9 mouse cellular contexts compared by ENCODE assay signal in genomic region chr11:120307566-120308430, GRCm38 (mm10). TPM values are rescaled to one million over a fixed set of nuclear protein-coding genes. Genes with fewer than 3 reads are reported as not detected.
DNase-seq lines count a peak whose midpoint lies in the region; ATAC-seq and TF ChIP-seq lines count a peak whose summit lies in the region.
"Had no signal": no experiment of that assay in that cellular context is flagged by ENCODE, and none has a peak within 500 bp of the region (broad histone marks: within the 10 kb centered on the region; RNA-seq: fewer than 3 reads in every experiment).

No protein-coding gene starts in this region.

- ATAC-seq in heart, embryonic 14.5 days (ENCODE audit: insufficient number of reproducible peaks, insufficient read depth, low FRiP score, low read depth) = no peak
- ATAC-seq in liver, embryonic 13.5 days (ENCODE audit: low read depth) = no peak
- no peak for ATAC-seq in neural tube, embryonic 12.5 days (ENCODE audit: low FRiP score, low read depth)

- no peaks in the 10 kb centered on the region for H3K27me3 ChIP-seq in heart, embryonic 14.5 days (ENCODE audit: control insufficient read depth, insufficient read depth, low read length)
- peaks cover 31% of the 10 kb centered on the region for H3K27me3 ChIP-seq in liver, embryonic 13.5 days
- H3K27me3 ChIP-seq in neural tube, embryonic 12.5 days (replicated peaks) = peaks cover 17% of the 10 kb centered on the region
- H3K27me3 ChIP-seq: embryonic facial prominence, embryonic 15.5 days had no signal

- no peaks in the 10 kb centered on the region for H3K36me3 ChIP-seq in heart, embryonic 14.5 days (ENCODE audit: control insufficient read depth, insufficient read depth, low read length)
- H3K36me3 ChIP-seq in liver, embryonic 13.5 days = no peaks in the 10 kb centered on the region
- no peaks in the 10 kb centered on the region for H3K36me3 ChIP-seq in neural tube, embryonic 12.5 days
- H3K36me3 ChIP-seq: embryonic facial prominence, embryonic 15.5 days had no signal

- H3K4me3 ChIP-seq in embryonic fibroblast, embryonic 13.5 days (ENCODE audit: insufficient read depth, low read length) = no peak overlapping the region
- no peak overlapping the region for H3K4me3 ChIP-seq in heart, embryonic 14.5 days (ENCODE audit: control insufficient read depth in 1 of 2, insufficient read depth in 1 of 2, low read depth in 1 of 2, low read length in 2 of 2)
- H3K4me3 ChIP-seq in liver, embryonic 13.5 days (replicated peaks) = no peak overlapping the region
- H3K4me3 ChIP-seq in neural tube, embryonic 12.5 days = no peak overlapping the region
- H3K4me3 ChIP-seq: embryonic facial prominence, embryonic 15.5 days had no signal

- H3K9ac ChIP-seq in heart, embryonic 14.5 days (ENCODE audit: low read length) = peak overlapping the region; percentile 9; the same call in 1 of the 2 replicates
- no peak overlapping the region for H3K9ac ChIP-seq in liver, embryonic 13.5 days
- H3K9ac ChIP-seq in neural tube, embryonic 12.5 days = 0 out of 2 replicates have a peak overlapping the region, but pooled peaks have one; percentile 14
- H3K9ac ChIP-seq: embryonic facial prominence, embryonic 15.5 days had no signal

- WGBS in heart, embryonic 14.5 days = 8% methylated on average over 19 of the region's 19 CpGs
- WGBS in liver, embryonic 13.5 days (ENCODE audit: insufficient replicate concordance) = 7% methylated on average over 19 of the region's 19 CpGs
- WGBS in neural tube, embryonic 12.5 days = 7% methylated on average over 19 of the region's 19 CpGs

- H3K4me1 ChIP-seq in embryonic fibroblast, embryonic 13.5 days (ENCODE audit: control insufficient read depth, insufficient read depth, low read length) = peaks cover 3% of the 10 kb centered on the region; the same call in 1 of the 2 replicates
- peaks cover 40 to 47% of the 10 kb centered on the region in 2 experiments for H3K4me1 ChIP-seq in heart, embryonic 14.5 days (ENCODE audit: control insufficient read depth in 2 of 2, insufficient read depth in 2 of 2, low read length in 2 of 2)
- H3K4me1 ChIP-seq in liver, embryonic 13.5 days (replicated peaks) = peaks cover 74% of the 10 kb centered on the region
- peaks cover 52% of the 10 kb centered on the region for H3K4me1 ChIP-seq in neural tube, embryonic 12.5 days

- peak; percentile 84 for TF ChIP-seq CTCF in embryonic fibroblast, embryonic 13.5 days (IDR thresholded peaks at IDR 0.05; ENCODE audit: borderline replicate concordance, insufficient read depth, low read length)

- TF ChIP-seq POLR2A in embryonic fibroblast, embryonic 13.5 days (IDR thresholded peaks at IDR 0.05; ENCODE audit: low read depth, low read length) = no peak

- H3K4me2 ChIP-seq in heart, embryonic 14.5 days (ENCODE audit: low read length) = 0 out of 2 replicates have a peak overlapping the region, but pooled peaks have one; percentile 18
- H3K4me2 ChIP-seq in liver, embryonic 13.5 days = peak overlapping the region; percentile 26; the same call in 1 of the 2 replicates
- peak overlapping the region; percentile 27; the same call in 1 of the 2 replicates for H3K4me2 ChIP-seq in neural tube, embryonic 12.5 days (replicated peaks)
- H3K4me2 ChIP-seq: embryonic facial prominence, embryonic 15.5 days had no signal

- DNase-seq in A20 (ENCODE audit: low read depth, low spot score) = peak; percentile 81
- peak; percentile 92 to 96 for DNase-seq in adrenal gland, postnatal 4 days (ENCODE audit: low spot score in 2 of 2)
- peak; percentile 97 for DNase-seq in kidney, postnatal 14 days
- peak; percentile 83 for DNase-seq in liver, embryonic 13.5 days
- peak; percentile 70 for DNase-seq in telencephalon, adult 2 months (ENCODE audit: low read depth, low spot score)

- no peak overlapping the region for H3K27ac ChIP-seq in embryonic fibroblast, embryonic 13.5 days (ENCODE audit: insufficient read depth, low read length)
- H3K27ac ChIP-seq in heart, embryonic 14.5 days (replicated peaks in 1 of 2; ENCODE audit: control insufficient read depth in 1 of 2, insufficient read depth in 1 of 2, low read depth in 2 of 2, low read length in 2 of 2) = peak overlapping the region in 1 of 2 experiments; percentile 29; a peak in 1 of 4 replicates
- no peak overlapping the region for H3K27ac ChIP-seq in liver, embryonic 13.5 days
- H3K27ac ChIP-seq in neural tube, embryonic 12.5 days = no peak overlapping the region
- H3K27ac ChIP-seq: embryonic facial prominence, embryonic 15.5 days had no signal

- no peaks in the 10 kb centered on the region for H3K9me3 ChIP-seq in heart, embryonic 14.5 days (ENCODE audit: control insufficient read depth, low read length)
- H3K9me3 ChIP-seq in liver, embryonic 13.5 days (replicated peaks) = no peaks in the 10 kb centered on the region
- no peaks in the 10 kb centered on the region for H3K9me3 ChIP-seq in neural tube, embryonic 12.5 days
- H3K9me3 ChIP-seq: embryonic facial prominence, embryonic 15.5 days had no signal

RNA-seq across cellular contexts. Expression of gene Actg1, which starts 40.5 kb away (rescaled TPM):
- 1,000 to 10,000 TPM in 1 of 2 experiments, 100 to 1,000 TPM in 1; 949 to 1,134 TPM for total RNA-seq in adrenal gland, postnatal 4 days (2021)
- polyA plus RNA-seq in embryonic fibroblast, embryonic 13.5 days (2011; ENCODE audit: insufficient read length, low read depth, missing spikeins) = 5,586 and 6,404 TPM in 2 replicates
- polyA plus RNA-seq in heart, embryonic 14.5 days (2014; fragmentation: Nextera tagmentation; extraction: Ambion mirVana) = 979 and 1,136 TPM in 2 replicates
- 712 and 750 TPM in 2 replicates for polyA plus RNA-seq in liver, embryonic 13.5 days (2015; fragmentation: Nextera tagmentation; extraction: Ambion mirVana)
- polyA plus RNA-seq in neural tube, embryonic 12.5 days (2016; fragmentation: Nextera tagmentation; extraction: Ambion mirVana) = 3,655 and 3,681 TPM in 2 replicates

RNA-seq across cellular contexts. Expression of gene Fscn2, which starts 53.5 kb away (rescaled TPM):
- under 1 TPM; 0.39 to 0.51 TPM for total RNA-seq in adrenal gland, postnatal 4 days (2021)
- polyA plus RNA-seq in embryonic fibroblast, embryonic 13.5 days (2011; ENCODE audit: insufficient read length, low read depth, missing spikeins) = not detected in 2 replicates
- polyA plus RNA-seq in heart, embryonic 14.5 days (2014; fragmentation: Nextera tagmentation; extraction: Ambion mirVana) = 0.62 and 1.1 TPM in 2 replicates
- polyA plus RNA-seq in liver, embryonic 13.5 days (2015; fragmentation: Nextera tagmentation; extraction: Ambion mirVana) = not detected in 2 replicates
- 1.1 and 1.6 TPM in 2 replicates for polyA plus RNA-seq in neural tube, embryonic 12.5 days (2016; fragmentation: Nextera tagmentation; extraction: Ambion mirVana)
